Mouse (Mus musculus): Measurements from ENCODE around the gene Igfbp3. TPM values are rescaled to one million over a fixed set of nuclear protein-coding genes. Genes with fewer than 3 reads are reported as not detected.

Igfbp3 gene
- total RNA-seq, 4 experiments from 2014 or later, result 6.5 to 7.4 (median 6.7) TPM

DNA sequence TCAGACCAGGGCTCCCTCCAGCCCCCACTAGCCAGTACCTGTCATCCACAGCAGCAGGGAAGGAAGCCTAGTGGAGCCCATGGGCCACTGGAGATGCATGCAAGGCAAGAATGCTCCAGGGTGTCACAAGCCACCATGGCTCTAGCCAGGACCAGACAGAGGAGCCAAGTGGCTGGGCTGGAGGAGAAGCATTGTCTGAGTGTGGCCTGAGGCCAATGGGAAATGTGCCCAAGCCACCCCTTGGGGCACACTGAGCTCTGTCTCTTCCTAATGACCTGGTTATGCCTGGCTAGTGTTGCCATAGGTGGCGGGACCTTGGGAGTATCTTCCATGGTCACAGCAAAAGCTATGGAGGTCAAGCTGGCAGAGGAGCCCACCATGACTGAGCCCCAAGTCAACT lies 44.1 kb downstream of the Igfbp3 start:
- DNase-seq (ENCODE audit: low spot score in 2 of 2), result no peak

DNA sequence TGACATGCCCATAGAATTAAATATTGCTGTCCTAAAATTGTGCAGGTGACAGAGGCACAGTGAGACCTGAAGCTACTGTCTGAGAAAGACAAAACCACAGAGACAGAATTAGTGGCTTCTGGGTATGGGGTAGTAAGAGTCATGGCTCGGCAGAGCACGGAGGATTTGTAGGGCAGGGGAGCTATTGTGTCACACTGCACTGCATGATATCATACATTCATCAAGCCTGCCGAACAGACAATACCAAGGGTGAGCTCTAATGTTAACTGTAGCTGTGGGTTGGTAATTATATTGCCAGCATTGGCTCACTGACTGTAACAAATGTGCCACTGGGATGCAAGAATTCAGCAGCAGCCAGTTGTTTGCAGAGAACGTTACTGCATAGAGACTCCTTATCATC lies 49.3 kb downstream of the Igfbp3 start:
- no peak for DNase-seq (ENCODE audit: low spot score in 2 of 2)

DNA sequence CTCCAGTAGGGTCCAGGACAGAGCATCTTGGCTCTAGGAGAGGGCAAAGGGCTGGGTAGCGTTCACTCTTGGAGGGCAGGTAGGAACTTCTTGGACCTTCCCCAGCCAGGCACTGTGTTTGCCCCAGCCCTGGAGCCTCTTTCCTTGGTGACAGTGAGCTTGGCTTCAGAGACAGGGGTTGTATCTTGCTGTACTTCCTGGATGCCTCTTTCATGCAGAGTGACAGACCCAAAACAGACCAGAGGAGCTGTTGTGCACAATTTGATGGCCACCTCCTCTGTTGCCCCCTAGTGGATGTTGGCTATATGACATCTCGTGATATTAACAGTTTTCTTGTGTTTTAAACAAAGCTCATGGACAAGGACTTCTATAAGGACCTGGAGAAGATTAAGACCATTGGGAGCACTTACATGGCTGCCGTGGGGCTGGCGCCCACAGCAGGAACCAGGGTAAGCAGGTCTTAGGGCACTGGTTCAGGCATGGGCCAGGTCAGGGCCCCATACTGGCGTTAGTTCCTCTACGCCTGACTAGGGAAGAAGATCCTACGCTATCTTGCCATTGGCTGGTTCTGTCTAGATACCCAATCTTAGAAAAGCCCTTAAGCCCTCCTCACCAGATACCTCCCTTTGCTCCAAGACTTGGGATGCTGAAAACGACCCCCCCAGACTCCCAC lies 52.1 kb downstream of the Igfbp3 start:
- no peak for DNase-seq (ENCODE audit: low spot score in 2 of 2)

DNA sequence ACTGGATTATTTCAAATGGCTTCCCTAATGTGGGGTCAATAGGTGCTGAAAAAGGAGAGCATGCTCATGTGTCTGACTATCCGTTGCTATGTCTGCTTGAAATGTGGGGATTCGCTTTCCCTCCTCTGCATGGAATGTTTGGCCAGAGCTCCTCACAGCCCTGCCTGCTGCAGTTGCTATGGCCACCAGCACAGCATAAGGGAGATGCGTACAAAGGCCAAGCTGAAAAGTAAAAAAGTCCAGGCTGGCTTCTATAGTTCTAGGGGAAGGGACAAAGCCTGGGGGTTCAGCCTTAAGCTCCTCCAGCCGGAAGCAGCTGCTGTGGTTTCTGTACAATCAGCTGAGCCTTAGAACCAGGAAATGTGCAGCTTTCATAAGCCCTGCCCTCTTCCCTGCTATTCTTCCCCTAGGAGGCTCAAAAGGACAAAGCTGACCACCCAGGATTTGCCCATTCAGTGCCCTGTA lies 53.1 kb downstream of the Igfbp3 start:
- no peak for DNase-seq (ENCODE audit: low spot score in 2 of 2)

DNA sequence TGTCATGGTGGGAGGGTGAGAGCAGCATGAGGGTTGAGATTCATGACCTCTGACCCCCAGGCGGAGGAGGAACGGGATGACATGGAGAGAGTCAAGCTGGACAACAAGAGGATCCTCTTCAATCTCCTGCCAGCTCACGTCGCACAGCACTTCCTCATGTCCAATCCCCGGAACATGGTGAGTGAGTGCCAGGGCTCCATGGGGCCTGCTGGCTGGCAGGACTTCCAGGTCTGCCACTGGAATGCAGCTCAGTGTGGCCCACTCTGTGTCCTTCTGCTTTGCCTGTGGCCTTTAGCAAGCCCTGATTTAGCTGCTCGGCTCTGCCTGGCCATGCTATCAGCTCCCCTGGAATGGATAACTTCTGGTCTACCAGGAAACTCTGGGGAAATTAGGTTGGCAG lies 53.6 kb downstream of the Igfbp3 start:
- no peak for DNase-seq (ENCODE audit: low spot score in 2 of 2)

DNA sequence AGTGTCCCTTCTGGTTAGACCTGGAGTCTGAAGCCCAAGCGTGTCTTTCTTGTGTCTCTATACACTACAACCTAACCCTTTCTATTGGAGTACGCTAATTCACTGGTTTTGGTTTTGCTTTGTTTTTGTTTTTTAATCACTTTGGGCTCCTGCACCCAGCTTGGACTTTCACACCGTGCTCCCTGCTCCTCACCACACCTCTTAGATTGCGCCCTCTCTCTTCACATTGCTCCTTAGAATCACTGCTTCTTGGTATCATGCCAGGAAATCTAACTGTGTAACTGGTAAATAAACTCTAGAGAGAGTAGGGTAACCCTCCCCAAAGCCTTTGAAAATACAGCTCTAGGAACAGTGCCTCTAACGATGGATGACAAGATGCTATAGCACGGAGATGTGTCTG lies 55.5 kb downstream of the Igfbp3 start:
- DNase-seq (ENCODE audit: low spot score in 2 of 2), result no peak

DNA sequence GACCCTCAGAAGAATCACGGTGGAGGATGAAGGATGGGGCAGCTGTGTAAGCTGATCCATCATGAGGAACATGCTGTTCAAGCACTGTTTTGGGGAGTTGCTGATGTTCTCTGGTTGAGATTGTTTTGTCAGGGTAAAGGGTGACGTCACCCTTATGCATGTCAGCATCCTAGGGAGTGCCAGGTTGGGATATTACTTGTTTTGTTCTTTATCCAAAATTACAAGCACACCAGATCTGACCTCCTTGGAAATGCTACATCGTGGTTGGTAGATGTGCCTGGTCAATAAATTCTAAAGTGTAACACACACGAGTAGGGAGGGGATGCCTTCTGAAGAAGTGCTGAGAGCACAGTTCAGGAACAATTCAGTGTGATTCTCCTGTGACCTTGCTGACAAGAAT lies 57.3 kb downstream of the Igfbp3 start:
- DNase-seq (ENCODE audit: low spot score in 2 of 2), result no peak

Other genes starting within 250 kb of the Igfbp3 start
- 100 to 1,000 TPM; 239 to 296 (median 267) TPM for gene Adcy1, start 150.4 kb downstream of the Igfbp3 start, total RNA-seq (2022)
- gene Gm11985, start 25.4 kb downstream of the Igfbp3 start, total RNA-seq (2022), result not detected
- not detected for gene Igfbp1, start 16.1 kb downstream of the Igfbp3 start, total RNA-seq (2022)

All from left cerebral cortex, adult 8-10 months (tissue).